Mouse (Mus musculus) ES-Bruce4 (cell line): ENCODE data around the gene Ankfn1.

Experiments used
- CTCF ChIP-seq: IDR thresholded peaks from one replicate; pipeline ENCODE4 v1.8.1; 2011; ENCODE audit warnings: low read depth, low read length
- EP300 ChIP-seq: IDR thresholded peaks from 2 replicates; pipeline ENCODE4 v1.6.1; 2011; ENCODE audit warnings: low read depth, low read length; ENCODE audit not compliant: insufficient read depth
- POLR2A ChIP-seq: IDR thresholded peaks from one replicate; pipeline ENCODE4 v1.8.1; 2011; ENCODE audit warnings: low read length; ENCODE audit not compliant: insufficient read depth

DNA sequence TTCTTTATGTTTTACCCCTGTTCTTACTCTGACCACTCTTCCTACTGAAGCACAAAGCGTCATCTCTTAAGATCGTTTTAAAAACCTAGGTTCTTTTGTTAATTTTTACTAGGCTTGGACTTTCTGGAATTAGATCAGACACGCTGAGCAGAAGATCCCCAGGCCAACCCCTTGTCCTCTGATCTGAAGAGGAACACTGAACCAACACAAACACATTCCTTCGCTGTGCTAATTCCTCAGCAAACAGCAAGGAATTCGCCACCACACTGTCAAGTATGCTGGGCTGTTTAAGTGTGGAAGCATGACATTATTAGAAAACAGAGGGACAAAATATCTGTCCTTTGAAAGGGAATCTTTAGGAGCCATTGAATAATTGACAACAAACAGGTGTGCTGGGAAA, 300.5 kb downstream of the Ankfn1 start:
- TF ChIP-seq CTCF (no peak), POLR2A (no peak), EP300 (no peak)
